Mouse (Mus musculus) gastrocnemius, adult 2 months (tissue): ENCODE data around the gene Nedd9. TPM values are rescaled to one million over a fixed set of nuclear protein-coding genes. Genes with fewer than 3 reads are reported as not detected.

ENCODE experiments used
- DNase-seq: peaks from one replicate; pipeline ENCODE4 v3.0.0; 2022
- H3K27ac ChIP-seq: fragments of 200-600 bp; 2 replicates; pipeline ENCODE4 v1.8.1; 2022; ENCODE audit warnings: mild to moderate bottlenecking
- H3K4me3 ChIP-seq: fragments of 200-600 bp; 2 replicates; pipeline ENCODE4 v1.8.1; 2022; ENCODE audit warnings: mild to moderate bottlenecking, moderate library complexity
- CTCF ChIP-seq: fragments of 200-600 bp; IDR thresholded peaks from 2 replicates; pipeline ENCODE4 v1.8.1; 2022; ENCODE audit warnings: antibody characterized with exemption, mild to moderate bottlenecking, moderate library complexity
- intact Hi-C: fragments of 180-260 bp; cut with DNase I; formaldehyde crosslinking; loops from one replicate; pipeline ENCODE4 v1.15.1; 2025
- long read RNA-seq, 2 experiments: library from polyadenylated mRNA; stranded (forward); transcript quantifications; one replicate each; pipeline ENCODE4 v2.0.0; 2021
- total RNA-seq, 2 experiments: library from RNA; stranded (reverse); gene quantifications; 2 replicates each; pipeline ENCODE4 v1.2.3; 2021

Gene Nedd9
- total RNA-seq = 10 to 100 TPM in 1 of 2 experiments, 1 to 10 TPM in 1; 4.2 to 11.2 TPM
- long read RNA-seq, experiment 1, full-length matches to known transcripts = 6 of 8 reads
- long read RNA-seq, experiment 1, partial matches to known transcripts = 1 of 8 reads
- long read RNA-seq, experiment 1, other reads (novel, unspliced or antisense) = 1 of 8 reads
- long read RNA-seq, experiment 2, full-length matches to known transcripts = 4 of 4 reads
- long read RNA-seq, experiment 2, partial matches to known transcripts = 0 of 4 reads
- long read RNA-seq, experiment 2, other reads (novel, unspliced or antisense) = 0 of 4 reads

DNA sequence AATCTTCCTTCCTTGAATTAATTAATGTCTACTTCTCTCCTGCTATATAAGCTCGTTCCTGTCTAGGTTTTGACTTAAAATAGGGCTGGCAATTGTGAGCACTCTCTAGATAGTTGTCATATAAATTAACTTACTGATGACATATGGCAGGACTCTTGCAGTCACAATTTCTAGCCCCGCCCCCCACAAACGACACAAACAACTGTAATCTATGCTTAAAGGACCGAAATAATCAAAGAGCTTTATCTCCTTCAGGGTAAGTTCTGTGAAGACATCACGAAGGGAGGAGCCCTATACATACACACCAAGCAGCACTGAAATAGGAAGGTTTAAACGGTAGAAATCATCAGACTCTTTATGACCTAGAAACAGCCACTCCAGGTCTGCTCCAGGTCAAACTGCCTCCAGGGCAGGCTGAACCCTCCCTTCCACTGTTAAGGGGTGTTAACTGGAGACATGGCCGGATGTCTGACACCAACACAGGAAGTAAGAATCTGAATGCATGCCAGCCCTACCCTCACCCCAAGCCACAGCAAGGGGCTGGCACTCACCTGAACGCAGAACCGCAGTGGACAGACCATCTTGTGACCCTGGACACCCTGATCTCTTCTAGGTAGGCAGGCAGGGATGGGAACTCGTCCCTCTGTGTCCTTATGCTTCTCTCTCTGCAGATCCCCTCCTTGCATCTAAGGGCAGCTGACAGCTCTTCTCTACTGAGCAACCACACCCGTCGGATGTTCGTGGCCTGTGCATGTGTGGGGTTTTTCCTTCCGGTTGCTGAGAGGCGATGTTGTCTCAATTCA lies at the start of gene Nedd9:
TSS of gene Nedd9 (minus strand) at position 757 of the 803 bp plus-strand sequence.
- Histone ChIP-seq H3K27ac (peak within 1 kb of the TSS; percentile 80), H3K4me3 (peak within 1 kb of the TSS; percentile 60)
- no peak for TF ChIP-seq CTCF
- peak; percentile 27 for DNase-seq
- intact Hi-C loops = no loop called here

DNA sequence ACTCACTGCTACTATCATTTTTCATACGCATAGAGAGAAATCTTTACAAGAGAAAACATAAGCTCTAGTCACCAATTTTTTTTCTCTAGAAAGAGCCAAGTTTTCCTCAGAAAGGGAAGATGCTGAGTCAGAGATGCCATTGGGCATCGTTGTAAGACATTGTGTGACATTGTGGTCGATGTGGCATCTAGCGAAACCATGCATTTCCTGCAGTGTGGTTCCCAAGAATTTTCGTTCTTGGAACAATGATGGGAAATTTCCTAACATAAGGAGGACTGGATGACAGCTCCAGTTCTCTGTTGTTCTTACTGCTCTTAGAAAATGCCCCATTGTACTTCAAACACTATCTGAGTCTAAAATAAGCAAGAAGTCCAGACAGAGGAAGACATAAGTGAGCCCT lies 45.5 kb upstream of the Nedd9 start:
- H3K4me3 ChIP-seq = no peak overlapping the region
- no peak overlapping the region for H3K27ac ChIP-seq
- DNase-seq = no peak
- intact Hi-C loops = no loop called here
- no peak for TF ChIP-seq CTCF

DNA sequence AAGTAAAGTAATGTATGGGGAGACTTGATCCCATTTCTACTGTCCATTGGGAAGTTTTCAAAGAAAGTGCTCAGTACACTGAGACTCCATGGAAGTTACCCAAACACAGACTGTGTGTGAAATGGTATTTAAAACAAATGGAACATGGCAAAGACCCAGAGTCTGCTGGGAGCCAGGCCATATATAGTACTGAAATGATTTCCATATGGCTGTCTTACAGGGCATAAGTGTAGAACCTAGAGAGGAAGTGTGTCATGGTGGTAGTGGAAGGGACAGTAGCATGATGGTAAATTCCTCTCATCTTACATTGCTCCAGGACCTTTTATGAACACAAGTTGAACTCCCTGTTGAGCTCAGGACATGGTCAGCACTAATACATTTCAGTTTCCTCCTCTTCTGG lies 43.2 kb upstream of the Nedd9 start:
- no peak overlapping the region for H3K4me3 ChIP-seq
- no peak overlapping the region for H3K27ac ChIP-seq
- no peak for DNase-seq
- no peak for TF ChIP-seq CTCF
- intact Hi-C loops = no loop called here

DNA sequence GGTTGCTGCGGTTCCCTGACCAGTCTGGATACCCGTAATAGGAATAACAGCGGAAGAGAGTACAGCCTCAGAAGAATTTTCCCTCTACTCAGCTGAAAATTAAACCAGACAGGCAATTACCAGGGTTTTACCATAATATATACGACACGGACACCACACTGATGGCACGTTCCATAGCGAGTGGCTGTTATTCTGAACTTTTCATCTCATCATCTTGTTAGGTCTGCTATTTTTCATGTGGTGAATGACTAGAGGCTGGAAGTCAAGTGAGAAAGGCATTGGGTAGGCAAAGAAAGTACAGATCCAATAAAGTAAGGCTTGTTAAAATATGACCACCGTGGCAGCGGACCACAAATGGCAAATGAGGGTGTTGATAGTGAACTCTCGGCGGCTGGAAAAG lies 37.0 kb upstream of the Nedd9 start:
- no peak for TF ChIP-seq CTCF
- Histone ChIP-seq H3K27ac (no peak overlapping the region), H3K4me3 (no peak overlapping the region)
- intact Hi-C loops = no loop called here
- no peak for DNase-seq

- no peak for DNase-seq
- intact Hi-C loops = no loop called here
- H3K4me3 ChIP-seq = no peak overlapping the region
- H3K27ac ChIP-seq = no peak overlapping the region
- no peak for TF ChIP-seq CTCF
Observed at GRCm38 (mm10) chr13:41521296-41521695, 34.1 kb upstream of the Nedd9 start.

- intact Hi-C loops = no loop called here
- TF ChIP-seq CTCF = no peak
Observed at GRCm38 (mm10) chr13:41520549-41521161, 33.5 kb upstream of the Nedd9 start.

GRCm38 (mm10) chr13:41519792-41520191 lies 32.6 kb upstream of the Nedd9 start:
- no peak for TF ChIP-seq CTCF
- H3K4me3 ChIP-seq = no peak overlapping the region
- DNase-seq = no peak
- H3K27ac ChIP-seq = no peak overlapping the region
- intact Hi-C loops = no loop called here

More at GRCm38 (mm10) chr13:41520549-41521161, 33.5 kb upstream of the Nedd9 start:
- DNase-seq = no peak
- no peak overlapping the region for H3K4me3 ChIP-seq
- H3K27ac ChIP-seq = no peak overlapping the region

DNA sequence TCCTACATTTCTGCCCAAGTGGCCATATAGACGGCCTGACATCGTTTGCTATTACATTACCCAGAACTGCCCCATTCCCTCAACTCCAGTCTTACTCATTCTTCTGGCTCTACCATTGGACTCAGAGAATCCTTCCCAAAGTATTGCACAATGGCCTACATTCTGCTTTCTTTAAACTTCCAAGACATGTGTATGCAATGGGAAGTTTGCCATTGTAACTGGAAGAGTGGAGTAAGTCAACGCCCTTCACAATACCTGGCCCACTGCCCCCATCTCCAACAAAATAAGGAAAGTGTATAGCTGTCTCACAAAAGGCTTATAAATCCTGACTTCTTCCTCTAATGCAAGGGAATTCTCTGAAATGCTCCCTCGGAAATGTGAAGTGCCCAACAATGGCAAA lies 30.0 kb upstream of the Nedd9 start:
- Histone ChIP-seq H3K4me3 (no peak overlapping the region), H3K27ac (no peak overlapping the region)
- intact Hi-C loops = no loop called here
- no peak for TF ChIP-seq CTCF
- peak; percentile 48 for DNase-seq

DNA sequence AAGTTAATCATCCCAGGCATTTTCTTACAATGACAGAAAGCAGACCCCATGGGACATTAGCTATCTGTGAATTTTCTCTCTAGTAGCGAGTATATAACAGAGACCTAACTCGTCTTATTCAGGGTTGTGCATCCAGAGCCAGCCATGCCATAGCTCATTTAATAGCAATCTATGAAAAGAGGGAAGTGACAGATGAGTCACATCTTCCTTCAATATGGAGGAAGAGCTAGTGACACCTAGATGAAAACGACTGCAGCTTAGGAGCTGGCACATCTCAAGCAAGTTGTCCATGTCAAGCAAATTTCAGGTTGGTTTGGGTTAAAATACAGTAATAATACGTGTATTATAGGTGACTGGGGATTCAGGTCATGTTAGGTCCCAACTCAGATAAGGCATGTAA lies 28.6 kb upstream of the Nedd9 start:
- Histone ChIP-seq H3K27ac (no peak overlapping the region), H3K4me3 (no peak overlapping the region)
- no peak for DNase-seq
- intact Hi-C loops = no loop called here
- TF ChIP-seq CTCF = no peak

GRCm38 (mm10) chr13:41514918-41515317 lies 27.8 kb upstream of the Nedd9 start:
- Histone ChIP-seq H3K27ac (no peak overlapping the region), H3K4me3 (no peak overlapping the region)
- TF ChIP-seq CTCF = no peak
- DNase-seq = no peak
- intact Hi-C loops = no loop called here

- Histone ChIP-seq H3K27ac (peak overlapping the region; percentile 28), H3K4me3 (no peak overlapping the region)
- no peak for TF ChIP-seq CTCF
- intact Hi-C loops = no loop called here
- no peak for DNase-seq
Observed at GRCm38 (mm10) chr13:41513456-41513855, 26.3 kb upstream of the Nedd9 start.

- no peak for TF ChIP-seq CTCF
- intact Hi-C loops = no loop called here
- no peak for DNase-seq
- H3K4me3 ChIP-seq = no peak overlapping the region
- H3K27ac ChIP-seq = no peak overlapping the region; the same call in 1 of the 2 replicates
Observed at GRCm38 (mm10) chr13:41512243-41512642, 25.1 kb upstream of the Nedd9 start.
